8 mouse cellular contexts compared by ENCODE assay signal in genomic region chr3:95161041-95161551, GRCm38 (mm10). TPM values are rescaled to one million over a fixed set of nuclear protein-coding genes. Genes with fewer than 3 reads are reported as not detected.
A peak's percentile ranks its signal among the peaks of the same experiment; 100 is the strongest.
DNase-seq lines count a peak whose midpoint lies in the region; ATAC-seq lines count a peak whose summit lies in the region.

No protein-coding gene starts in this region.

- H3K36me3 ChIP-seq in heart, embryonic 10.5 days, result peaks cover 11% of the 10 kb centered on the region; the same call in 1 of the 2 replicates
- H3K36me3 ChIP-seq in embryonic facial prominence, embryonic 14.5 days (ENCODE audit: control insufficient read depth, insufficient read depth, low read length), result peaks cover 17% of the 10 kb centered on the region
- H3K36me3 ChIP-seq in intestine, embryonic 14.5 days (ENCODE audit: control insufficient read depth, insufficient read depth, low read length), result peaks cover 4% of the 10 kb centered on the region; the same call in 1 of the 2 replicates
- H3K36me3 ChIP-seq in midbrain, embryonic 14.5 days (ENCODE audit: control insufficient read depth, insufficient read depth, low read length), result peaks cover 21% of the 10 kb centered on the region

- under 1% methylated on average over 30 of the region's 30 CpGs for WGBS in heart, embryonic 10.5 days
- WGBS in embryonic facial prominence, embryonic 14.5 days, result under 1% methylated on average over 27 of the region's 30 CpGs
- under 1% methylated on average over 29 of the region's 30 CpGs for WGBS in intestine, embryonic 14.5 days
- under 1% methylated on average over 30 of the region's 30 CpGs for WGBS in midbrain, embryonic 14.5 days

- peak; percentile 76 for DNase-seq in heart, embryonic 10.5 days (ENCODE audit: low spot score)
- DNase-seq in heart, adult 9 months (ENCODE audit: low spot score in 2 of 2), result no peak
- peak; percentile 33 for DNase-seq in MN1 (ENCODE audit: low spot score)
- DNase-seq in embryonic facial prominence, embryonic 14.5 days (ENCODE audit: low spot score), result peak; percentile 76
- DNase-seq in intestine, embryonic 14.5 days (ENCODE audit: low spot score), result peak; percentile 68
- DNase-seq in midbrain, embryonic 14.5 days, result peak; percentile 66
- DNase-seq in layer of hippocampus, adult 9-10 months (ENCODE audit: low spot score), result no peak

- peaks cover 44% of the 10 kb centered on the region for H3K4me1 ChIP-seq in heart, embryonic 10.5 days
- peaks cover 21% of the 10 kb centered on the region for H3K4me1 ChIP-seq in embryonic facial prominence, embryonic 14.5 days (ENCODE audit: control insufficient read depth, insufficient read depth, low read length)
- peaks cover 28% of the 10 kb centered on the region for H3K4me1 ChIP-seq in intestine, embryonic 14.5 days (replicated peaks; ENCODE audit: control insufficient read depth, insufficient read depth, low read length)
- H3K4me1 ChIP-seq in midbrain, embryonic 14.5 days (ENCODE audit: control insufficient read depth, insufficient read depth, low read length), result peaks cover 30% of the 10 kb centered on the region

- no peaks in the 10 kb centered on the region for H3K9me3 ChIP-seq in heart, embryonic 10.5 days
- no peaks in the 10 kb centered on the region for H3K9me3 ChIP-seq in embryonic facial prominence, embryonic 14.5 days (ENCODE audit: control insufficient read depth, low read length)
- no peaks in the 10 kb centered on the region for H3K9me3 ChIP-seq in intestine, embryonic 14.5 days (ENCODE audit: control insufficient read depth, low read length)
- no peaks in the 10 kb centered on the region for H3K9me3 ChIP-seq in midbrain, embryonic 14.5 days (ENCODE audit: control insufficient read depth, low read length)

- H3K27ac ChIP-seq in heart, embryonic 10.5 days, result peak overlapping the region; percentile 77
- peak overlapping the region; percentile 50; the same call in 1 of the 2 replicates for H3K27ac ChIP-seq in embryonic facial prominence, embryonic 14.5 days (replicated peaks; ENCODE audit: low read depth, low read length)
- no peak overlapping the region for H3K27ac ChIP-seq in intestine, embryonic 14.5 days (ENCODE audit: low read depth)
- peak overlapping the region; percentile 87 for H3K27ac ChIP-seq in midbrain, embryonic 14.5 days (replicated peaks; ENCODE audit: low read depth, low read length)

- ATAC-seq in embryonic facial prominence, embryonic 14.5 days (ENCODE audit: low read depth), result peak; percentile 1
- ATAC-seq in intestine, embryonic 14.5 days (replicated peaks; ENCODE audit: low FRiP score, low TSS enrichment, low read depth), result peak; percentile 16; the same call in 1 of the 2 replicates
- ATAC-seq in midbrain, embryonic 14.5 days (ENCODE audit: low FRiP score, low TSS enrichment), result peak; percentile 31
- ATAC-seq in erythroid progenitor cell, adult 5-6 weeks (replicated peaks; ENCODE audit: low FRiP score, poor library complexity, severe bottlenecking), result no peak

- peak overlapping the region; percentile 84 for H3K4me2 ChIP-seq in embryonic facial prominence, embryonic 14.5 days (ENCODE audit: low read depth, low read length)
- peak overlapping the region; percentile 71 for H3K4me2 ChIP-seq in intestine, embryonic 14.5 days (ENCODE audit: low read length)
- peak overlapping the region; percentile 78 for H3K4me2 ChIP-seq in midbrain, embryonic 14.5 days (ENCODE audit: low read length)

- peaks cover 19% of the 10 kb centered on the region for H3K27me3 ChIP-seq in heart, embryonic 10.5 days (ENCODE audit: insufficient read depth, poor library complexity, severe bottlenecking)
- H3K27me3 ChIP-seq in embryonic facial prominence, embryonic 14.5 days (replicated peaks; ENCODE audit: control insufficient read depth, insufficient read depth, low read length), result no peaks in the 10 kb centered on the region
- no peaks in the 10 kb centered on the region for H3K27me3 ChIP-seq in intestine, embryonic 14.5 days (replicated peaks; ENCODE audit: control insufficient read depth, insufficient read depth, low read length)
- no peaks in the 10 kb centered on the region for H3K27me3 ChIP-seq in midbrain, embryonic 14.5 days (ENCODE audit: control insufficient read depth, insufficient read depth, low read length)

- peak overlapping the region; percentile 70 for H3K9ac ChIP-seq in embryonic facial prominence, embryonic 14.5 days (ENCODE audit: low read depth, low read length)
- peak overlapping the region; percentile 71 for H3K9ac ChIP-seq in intestine, embryonic 14.5 days (ENCODE audit: low read length)
- H3K9ac ChIP-seq in midbrain, embryonic 14.5 days (replicated peaks; ENCODE audit: low read length), result peak overlapping the region; percentile 93

- H3K4me3 ChIP-seq in heart, embryonic 10.5 days, result peak overlapping the region; percentile 87
- H3K4me3 ChIP-seq in embryonic facial prominence, embryonic 14.5 days (ENCODE audit: low read depth, low read length), result peak overlapping the region; percentile 63
- peak overlapping the region; percentile 86 for H3K4me3 ChIP-seq in intestine, embryonic 14.5 days (ENCODE audit: low read depth, low read length)
- peak overlapping the region; percentile 98 for H3K4me3 ChIP-seq in midbrain, embryonic 14.5 days (replicated peaks; ENCODE audit: low read depth, low read length)

RNA-seq across cellular contexts. Expression of gene Sema6c, which starts 0.8 kb away (rescaled TPM):
- 1.9 and 4.1 TPM in 2 replicates for polyA plus RNA-seq in heart, embryonic 10.5 days (2016; fragmentation: Nextera tagmentation; extraction: Ambion mirVana)
- 14.4 and 16.6 TPM in 2 replicates for polyA plus RNA-seq in embryonic facial prominence, embryonic 14.5 days (2014; fragmentation: Nextera tagmentation; extraction: Ambion mirVana)
- polyA plus RNA-seq in intestine, embryonic 14.5 days (2014; fragmentation: Nextera tagmentation; extraction: Ambion mirVana), result 4.8 and 5.3 TPM in 2 replicates
- polyA plus RNA-seq in midbrain, embryonic 14.5 days (2014; fragmentation: Nextera tagmentation; extraction: Ambion mirVana), result 39.0 and 44.4 TPM in 2 replicates
- total RNA-seq in erythroid progenitor cell, adult 5-6 weeks (2015; ENCODE audit: low replicate concordance), result not detected in 2 replicates
- total RNA-seq in erythroid progenitor cell, adult 5-6 weeks (2017; ENCODE audit: low replicate concordance), result not detected in 2 replicates

RNA-seq across cellular contexts. Expression of gene Tnfaip8l2, which starts 18.9 kb away (rescaled TPM):
- polyA plus RNA-seq in heart, embryonic 10.5 days (2016; fragmentation: Nextera tagmentation; extraction: Ambion mirVana), result 0.21 and 1.2 TPM in 2 replicates
- 5.8 and 6.4 TPM in 2 replicates for polyA plus RNA-seq in embryonic facial prominence, embryonic 14.5 days (2014; fragmentation: Nextera tagmentation; extraction: Ambion mirVana)
- 3.2 TPM in 2 replicates for polyA plus RNA-seq in intestine, embryonic 14.5 days (2014; fragmentation: Nextera tagmentation; extraction: Ambion mirVana)
- 0.92 and 3.4 TPM in 2 replicates for polyA plus RNA-seq in midbrain, embryonic 14.5 days (2014; fragmentation: Nextera tagmentation; extraction: Ambion mirVana)
- 7.5 and 18.0 TPM in 2 replicates for total RNA-seq in erythroid progenitor cell, adult 5-6 weeks (2015; ENCODE audit: low replicate concordance)
- total RNA-seq in erythroid progenitor cell, adult 5-6 weeks (2017; ENCODE audit: low replicate concordance), result 4.4 and 8.6 TPM in 2 replicates

RNA-seq across cellular contexts. Expression of gene Lysmd1, which starts 27.2 kb away (rescaled TPM):
- polyA plus RNA-seq in heart, embryonic 10.5 days (2016; fragmentation: Nextera tagmentation; extraction: Ambion mirVana), result 8.7 and 10.1 TPM in 2 replicates
- 12.0 and 13.2 TPM in 2 replicates for polyA plus RNA-seq in embryonic facial prominence, embryonic 14.5 days (2014; fragmentation: Nextera tagmentation; extraction: Ambion mirVana)
- polyA plus RNA-seq in intestine, embryonic 14.5 days (2014; fragmentation: Nextera tagmentation; extraction: Ambion mirVana), result 8.0 and 10.1 TPM in 2 replicates
- 31.7 and 34.7 TPM in 2 replicates for polyA plus RNA-seq in midbrain, embryonic 14.5 days (2014; fragmentation: Nextera tagmentation; extraction: Ambion mirVana)
- 4.6 and 8.3 TPM in 2 replicates for total RNA-seq in erythroid progenitor cell, adult 5-6 weeks (2015; ENCODE audit: low replicate concordance)
- 7.0 and 8.1 TPM in 2 replicates for total RNA-seq in erythroid progenitor cell, adult 5-6 weeks (2017; ENCODE audit: low replicate concordance)

RNA-seq across cellular contexts. Expression of gene Scnm1, which starts 27.3 kb away (rescaled TPM):
- polyA plus RNA-seq in heart, embryonic 10.5 days (2016; fragmentation: Nextera tagmentation; extraction: Ambion mirVana), result 55.3 and 60.9 TPM in 2 replicates
- polyA plus RNA-seq in embryonic facial prominence, embryonic 14.5 days (2014; fragmentation: Nextera tagmentation; extraction: Ambion mirVana), result 58.3 and 62.2 TPM in 2 replicates
- polyA plus RNA-seq in intestine, embryonic 14.5 days (2014; fragmentation: Nextera tagmentation; extraction: Ambion mirVana), result 70.3 and 72.9 TPM in 2 replicates
- 86.6 and 102 TPM in 2 replicates for polyA plus RNA-seq in midbrain, embryonic 14.5 days (2014; fragmentation: Nextera tagmentation; extraction: Ambion mirVana)
- 35.0 and 41.1 TPM in 2 replicates for total RNA-seq in erythroid progenitor cell, adult 5-6 weeks (2015; ENCODE audit: low replicate concordance)
- total RNA-seq in erythroid progenitor cell, adult 5-6 weeks (2017; ENCODE audit: low replicate concordance), result 34.9 and 43.6 TPM in 2 replicates

RNA-seq across cellular contexts. Expression of gene Tmod4, which starts 36.8 kb away (rescaled TPM):
- 0.70 and 0.90 TPM in 2 replicates for polyA plus RNA-seq in heart, embryonic 10.5 days (2016; fragmentation: Nextera tagmentation; extraction: Ambion mirVana)
- 6.4 and 9.7 TPM in 2 replicates for polyA plus RNA-seq in embryonic facial prominence, embryonic 14.5 days (2014; fragmentation: Nextera tagmentation; extraction: Ambion mirVana)
- polyA plus RNA-seq in intestine, embryonic 14.5 days (2014; fragmentation: Nextera tagmentation; extraction: Ambion mirVana), result 0.91 and 1.7 TPM in 2 replicates
- polyA plus RNA-seq in midbrain, embryonic 14.5 days (2014; fragmentation: Nextera tagmentation; extraction: Ambion mirVana), result 0.47 and 0.49 TPM in 2 replicates
- total RNA-seq in erythroid progenitor cell, adult 5-6 weeks (2015; ENCODE audit: low replicate concordance), result not detected in 2 replicates
- total RNA-seq in erythroid progenitor cell, adult 5-6 weeks (2017; ENCODE audit: low replicate concordance), result not detected in 2 replicates

Comparison
In these comparisons a context has a peak if more than half of its experiments do, and no peak if none do; other contexts are left out.
1. DNase-seq: peak in heart, embryonic 10.5 days (single experiment), MN1 (single experiment), embryonic facial prominence, embryonic 14.5 days (single experiment), intestine, embryonic 14.5 days (single experiment) and midbrain, embryonic 14.5 days (single experiment); none in heart, adult 9 months (0 of 2) and layer of hippocampus, adult 9-10 months (single experiment).
2. Peak in every context shown above with its lines, with median percentiles within 50 percentile points of each other: H3K4me3 ChIP-seq, H3K4me2 ChIP-seq and H3K9ac ChIP-seq.